In the genomic region with DNA sequence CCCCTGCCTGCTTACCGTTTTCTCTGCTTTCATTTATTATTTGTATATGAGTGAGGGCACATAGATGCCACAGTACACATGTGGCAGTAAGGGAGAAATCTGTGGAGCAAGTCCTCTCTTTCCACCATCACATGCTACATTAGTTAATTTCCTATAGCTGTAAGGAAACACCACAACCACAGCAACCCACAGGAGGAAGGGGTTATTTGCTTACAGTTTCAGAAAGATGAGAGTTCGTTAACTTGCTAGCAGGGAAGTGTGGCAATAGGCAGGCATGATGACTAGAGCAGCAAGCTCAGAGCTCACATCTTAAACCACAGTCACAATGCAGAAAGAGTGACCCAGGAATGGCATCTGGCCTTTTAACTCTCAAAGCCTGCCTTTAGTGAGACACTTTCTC, we compare ENCODE assay signal across 22 mouse cellular contexts. TPM values are rescaled to one million over a fixed set of nuclear protein-coding genes. Genes with fewer than 3 reads are reported as not detected.
DNase-seq lines count a peak whose midpoint lies in the region; ATAC-seq and TF ChIP-seq lines count a peak whose summit lies in the region.
"Had no signal": no experiment of that assay in that cellular context is flagged by ENCODE, and none has a peak within 500 bp of the region (broad histone marks: within the 10 kb centered on the region; RNA-seq: fewer than 3 reads in every experiment).

No protein-coding gene starts in this region.

- peak overlapping the region; percentile 47 for H3K4me2 ChIP-seq in liver, postnatal 0 days (ENCODE audit: low read depth, low read length)
- H3K4me2 ChIP-seq in liver, embryonic 11.5 days: no peak overlapping the region
- no peak overlapping the region for H3K4me2 ChIP-seq in forebrain, embryonic 11.5 days (ENCODE audit: low read depth, low read length, severe bottlenecking)
- H3K4me2 ChIP-seq: forebrain, embryonic 15.5 days; liver, embryonic 12.5 days had no signal

- no peak overlapping the region for H3K9ac ChIP-seq in liver, postnatal 0 days (replicated peaks)
- H3K9ac ChIP-seq in liver, embryonic 11.5 days (ENCODE audit: low read depth, low read length): no peak overlapping the region
- H3K9ac ChIP-seq in forebrain, embryonic 11.5 days (ENCODE audit: low read length): no peak overlapping the region
- H3K9ac ChIP-seq: forebrain, embryonic 15.5 days; liver, embryonic 12.5 days had no signal

- TF ChIP-seq EP300 in liver, postnatal 0 days (IDR thresholded peaks at IDR 0.05; ENCODE audit: low read depth): no peak

- peak; percentile 15 for DNase-seq in liver, postnatal 0 days
- DNase-seq in liver, embryonic 11.5 days (ENCODE audit: low spot score): no peak
- peak; percentile 5 to 9 for DNase-seq in B cell, adult 2 months
- DNase-seq in forebrain, embryonic 11.5 days (ENCODE audit: low spot score): no peak
- no peak for DNase-seq in right cerebral cortex, postnatal 36 days (ENCODE audit: low spot score in 2 of 2)
- no peak for DNase-seq in right cerebral cortex, postnatal 14 days
- DNase-seq: adrenal gland, postnatal 14 days; cerebellum, adult 9-10 months; gastrocnemius, adult 2 months; heart, postnatal 14 days; kidney, adult 2 months; kidney, postnatal 4 days; left cerebral cortex, postnatal 4 days; thymus, adult 2 months had no signal

- H3K27me3 ChIP-seq in liver, postnatal 0 days (ENCODE audit: insufficient read depth, low read length): no peaks in the 10 kb centered on the region
- H3K27me3 ChIP-seq in liver, embryonic 11.5 days (replicated peaks; ENCODE audit: control insufficient read depth, insufficient read depth, low read length): no peaks in the 10 kb centered on the region
- H3K27me3 ChIP-seq in forebrain, embryonic 11.5 days (ENCODE audit: control insufficient read depth, insufficient read depth, low read length): no peaks in the 10 kb centered on the region
- H3K27me3 ChIP-seq: forebrain, embryonic 15.5 days; liver, embryonic 12.5 days; megakaryocyte, embryonic 14.5 days had no signal

- ATAC-seq in liver, postnatal 0 days: no peak
- no peak for ATAC-seq in liver, embryonic 11.5 days (replicated peaks; ENCODE audit: low FRiP score)
- peak; percentile 98 for ATAC-seq in common myeloid progenitor, adult 5-6 weeks (replicated peaks; ENCODE audit: low read depth, poor library complexity, severe bottlenecking)
- ATAC-seq in monocyte, adult 5-6 weeks (replicated peaks; ENCODE audit: insufficient number of reproducible peaks, low FRiP score, low TSS enrichment, poor library complexity, severe bottlenecking): 0 out of 2 replicates have a peak, but pooled peaks have one; percentile 17
- ATAC-seq in forebrain, embryonic 11.5 days (replicated peaks; ENCODE audit: low FRiP score): no peak
- ATAC-seq: forebrain, embryonic 15.5 days; hindbrain, embryonic 16.5 days; liver, embryonic 12.5 days had no signal

- H3K9me3 ChIP-seq in liver, postnatal 0 days (ENCODE audit: low read length): no peaks in the 10 kb centered on the region
- no peaks in the 10 kb centered on the region for H3K9me3 ChIP-seq in liver, embryonic 11.5 days (ENCODE audit: control insufficient read depth, low read length)
- no peaks in the 10 kb centered on the region for H3K9me3 ChIP-seq in forebrain, embryonic 11.5 days (ENCODE audit: control insufficient read depth, low read length)
- H3K9me3 ChIP-seq: forebrain, embryonic 15.5 days; G1E; heart, embryonic 10.5 days; liver, embryonic 12.5 days; megakaryocyte, embryonic 14.5 days had no signal

- no peak overlapping the region; the same call in 1 of the 2 replicates for H3K27ac ChIP-seq in liver, postnatal 0 days (ENCODE audit: low read depth)
- no peak overlapping the region for H3K27ac ChIP-seq in liver, embryonic 11.5 days (ENCODE audit: low read depth, low read length)
- no peak overlapping the region for H3K27ac ChIP-seq in forebrain, embryonic 11.5 days (ENCODE audit: low read depth, low read length)
- H3K27ac ChIP-seq: forebrain, embryonic 15.5 days; gastrocnemius, adult 2 months; heart, embryonic 10.5 days; liver, embryonic 12.5 days had no signal

- H3K36me3 ChIP-seq in liver, postnatal 0 days (replicated peaks; ENCODE audit: insufficient read depth, low read length): peaks cover 9% of the 10 kb centered on the region
- H3K36me3 ChIP-seq in liver, embryonic 11.5 days (ENCODE audit: control insufficient read depth, insufficient read depth, low read length): peaks cover 4% of the 10 kb centered on the region; the same call in 1 of the 2 replicates
- H3K36me3 ChIP-seq in forebrain, embryonic 11.5 days (ENCODE audit: control insufficient read depth, insufficient read depth, low read length): peaks cover 4% of the 10 kb centered on the region; the same call in 1 of the 2 replicates
- H3K36me3 ChIP-seq: forebrain, embryonic 15.5 days had no signal

- 45% methylated on average over 2 of the region's 2 CpGs for WGBS in liver, postnatal 0 days (ENCODE audit: insufficient replicate concordance)
- WGBS in liver, embryonic 11.5 days: 79% methylated on average over 2 of the region's 2 CpGs
- WGBS in forebrain, embryonic 11.5 days: 77% methylated on average over 2 of the region's 2 CpGs

- peaks cover 10% of the 10 kb centered on the region; the same call in 1 of the 2 replicates for H3K4me1 ChIP-seq in liver, postnatal 0 days (ENCODE audit: insufficient read depth)
- H3K4me1 ChIP-seq in liver, embryonic 11.5 days (replicated peaks; ENCODE audit: control insufficient read depth, insufficient read depth, low read length): peaks cover 3% of the 10 kb centered on the region; the same call in 1 of the 2 replicates
- no peaks in the 10 kb centered on the region for H3K4me1 ChIP-seq in forebrain, embryonic 11.5 days (replicated peaks; ENCODE audit: control insufficient read depth, insufficient read depth, low read length)
- H3K4me1 ChIP-seq: forebrain, embryonic 15.5 days had no signal

- no peak for TF ChIP-seq CTCF in liver, postnatal 0 days (IDR thresholded peaks at IDR 0.05; ENCODE audit: low read depth)

- no peak overlapping the region for H3K4me3 ChIP-seq in liver, postnatal 0 days (ENCODE audit: low read depth, low read length)
- H3K4me3 ChIP-seq in liver, embryonic 11.5 days (ENCODE audit: low read depth, low read length): no peak overlapping the region
- H3K4me3 ChIP-seq in forebrain, embryonic 11.5 days (ENCODE audit: low read depth, low read length): no peak overlapping the region
- H3K4me3 ChIP-seq: forebrain, embryonic 15.5 days; gastrocnemius, adult 2 months; heart, embryonic 10.5 days; liver, embryonic 12.5 days; megakaryocyte, embryonic 14.5 days had no signal

RNA-seq across cellular contexts. Expression of a gene that starts 58.0 kb away (rescaled TPM):
- polyA plus RNA-seq in liver, postnatal 0 days (2015; fragmentation: Nextera tagmentation; extraction: Ambion mirVana): 34.4 and 36.5 TPM in 2 replicates
- 109 and 116 TPM in 2 replicates for polyA plus RNA-seq in liver, embryonic 11.5 days (2014; fragmentation: Nextera tagmentation; extraction: Ambion mirVana)
- 117 and 127 TPM in 2 replicates for total RNA-seq in common myeloid progenitor, adult 5-6 weeks (2017)
- 50.7 to 73.3 TPM (median 66.3 TPM) in 3 replicates for total RNA-seq in monocyte, adult 5-6 weeks (2017)
- polyA plus RNA-seq in forebrain, embryonic 11.5 days (2014; fragmentation: Nextera tagmentation; extraction: Ambion mirVana): 99.8 and 110 TPM in 2 replicates

Comparison
In these comparisons a context has a peak if more than half of its experiments do, and no peak if none do; other contexts are left out.
1. DNase-seq: peak in liver, postnatal 0 days (single experiment) and B cell, adult 2 months (2 of 2); none in liver, embryonic 11.5 days (single experiment), forebrain, embryonic 11.5 days (single experiment), right cerebral cortex, postnatal 36 days (0 of 2) and right cerebral cortex, postnatal 14 days (single experiment).
2. ATAC-seq: peak in common myeloid progenitor, adult 5-6 weeks (single experiment) and monocyte, adult 5-6 weeks (single experiment); none in liver, postnatal 0 days (single experiment), liver, embryonic 11.5 days (single experiment) and forebrain, embryonic 11.5 days (single experiment).